Mouse (Mus musculus) liver, embryonic 13.5 days (tissue): ENCODE results near the gene Tnfaip1. TPM values are rescaled to one million over a fixed set of nuclear protein-coding genes. Genes with fewer than 3 reads are reported as not detected.
A peak's percentile ranks its signal among the peaks of the same experiment; 100 is the strongest.
"Not testable (repeated sequence)": the region's sequence is repeated elsewhere in the genome, so short reads cannot be mapped to it uniquely, and the experiment has no call there.

ENCODE experiments used
- ATAC-seq: fragments of 200-750 bp; cut with Nextera tagmentation; 2 replicates; pipeline ENCODE4 v1.8.0; 2017; ENCODE audit warnings: low read depth, mild to moderate bottlenecking, moderate number of reproducible peaks, moderate library complexity
- DNase-seq: peaks from one replicate; pipeline ENCODE4 v3.0.0; 2022
- H3K27ac ChIP-seq: fragments of 300-500 bp; sonication (generic); 2 replicates; pipeline ENCODE4 v1.5.1; 2015; ENCODE audit warnings: moderate library complexity, mild to moderate bottlenecking, inconsistent platforms
- H3K27me3 ChIP-seq: fragments of 300-500 bp; sonication (generic); 2 replicates; pipeline ENCODE4 v1.6.1; 2015; ENCODE audit warnings: mild to moderate bottlenecking, inconsistent platforms
- H3K36me3 ChIP-seq: fragments of 300-500 bp; sonication (generic); 2 replicates; pipeline ENCODE4 v1.6.1; 2015; ENCODE audit warnings: mild to moderate bottlenecking, inconsistent platforms
- H3K4me1 ChIP-seq: fragments of 300-500 bp; sonication (generic); replicated peaks from 2 replicates; pipeline ENCODE4 v1.6.1; 2015; ENCODE audit warnings: inconsistent platforms
- H3K4me2 ChIP-seq: fragments of 300-500 bp; sonication (generic); 2 replicates; pipeline ENCODE4 v1.6.1; 2015; ENCODE audit warnings: inconsistent platforms, mild to moderate bottlenecking, moderate library complexity
- H3K4me3 ChIP-seq: fragments of 300-500 bp; sonication (generic); replicated peaks from 2 replicates; pipeline ENCODE4 v1.5.1; 2015; ENCODE audit warnings: mild to moderate bottlenecking, inconsistent platforms
- H3K9ac ChIP-seq: fragments of 300-500 bp; sonication (generic); 2 replicates; pipeline ENCODE4 v1.6.1; 2015; ENCODE audit warnings: mild to moderate bottlenecking, inconsistent platforms
- H3K9me3 ChIP-seq: fragments of 300-500 bp; sonication (generic); replicated peaks from 2 replicates; pipeline ENCODE4 v1.6.1; 2016; ENCODE audit warnings: inconsistent platforms
- WGBS: fragments of 180-500 bp; shearing (Covaris S2); methylation state at CpG from one replicate; pipeline ENCODE4 v1.1.7; 2015; ENCODE audit not compliant: insufficient replicate concordance; 5-methylcytosine and 5-hydroxymethylcytosine counted together
- polyA plus RNA-seq: library from polyadenylated mRNA; unstranded; fragments of >200 nt; fragmentation: Nextera tagmentation; extraction: Ambion mirVana; gene quantifications from 2 replicates; pipeline ENCODE4 v1.2.1, GENCODE M21; 2015

Gene Tnfaip1
- polyA plus RNA-seq, 1 experiment from 2014 or later: 15.6 TPM

- DNase-seq (no peak), ATAC-seq (no peak; the same call in 1 of the 2 replicates)
- peak overlapping the region; percentile 94 for H3K9ac ChIP-seq
- no peaks in the 10 kb centered on the region for H3K27me3 ChIP-seq
- peaks cover 43% of the 10 kb centered on the region for H3K4me1 ChIP-seq
- no peaks in the 10 kb centered on the region for H3K9me3 ChIP-seq
- peak overlapping the region; percentile 90 for H3K27ac ChIP-seq
- peaks cover 25% of the 10 kb centered on the region for H3K36me3 ChIP-seq
- H3K4me3 ChIP-seq: peak overlapping the region; percentile 85
- H3K4me2 ChIP-seq: peak overlapping the region; percentile 94
- under 1% methylated on average over 14 of the region's 14 CpGs for WGBS
Measured at GRCm38 (mm10) chr11:78536690-78537084, 555 bp upstream of the Tnfaip1 start.

GRCm38 (mm10) chr11:78535376-78536079, 604 bp downstream of the Tnfaip1 start:
- ATAC-seq: no peak
- WGBS: under 1% methylated on average over 23 of the region's 23 CpGs

GRCm38 (mm10) chr11:78534516-78534915, 1.6 kb downstream of the Tnfaip1 start:
- ATAC-seq (no peak), DNase-seq (no peak)
- 69% methylated on average over 4 of the region's 4 CpGs for WGBS
- H3K27ac ChIP-seq: no peak overlapping the region
- no peaks in the 10 kb centered on the region for H3K9me3 ChIP-seq
- H3K27me3 ChIP-seq: no peaks in the 10 kb centered on the region
- peak overlapping the region; percentile 73; the same call in 1 of the 2 replicates for H3K9ac ChIP-seq
- peak overlapping the region; percentile 94 for H3K4me2 ChIP-seq
- peak overlapping the region; percentile 85; the same call in 1 of the 2 replicates for H3K4me3 ChIP-seq
- peaks cover 39% of the 10 kb centered on the region for H3K4me1 ChIP-seq
- peaks cover 4% of the 10 kb centered on the region for H3K36me3 ChIP-seq

More at GRCm38 (mm10) chr11:78535376-78536079, 604 bp downstream of the Tnfaip1 start:
- peak overlapping the region; percentile 84 for H3K27ac ChIP-seq
- H3K36me3 ChIP-seq: peaks cover 15% of the 10 kb centered on the region
- peak overlapping the region; percentile 73 for H3K9ac ChIP-seq
- H3K9me3 ChIP-seq: no peaks in the 10 kb centered on the region
- peak overlapping the region; percentile 85 for H3K4me3 ChIP-seq
- peak overlapping the region; percentile 94 for H3K4me2 ChIP-seq
- no peaks in the 10 kb centered on the region for H3K27me3 ChIP-seq
- DNase-seq: no peak
- peaks cover 42% of the 10 kb centered on the region for H3K4me1 ChIP-seq

- H3K36me3 ChIP-seq: peaks cover 26% of the 10 kb centered on the region
- WGBS: 75% methylated on average over 10 of the region's 10 CpGs
Measured at GRCm38 (mm10) chr11:78531515-78531914, 4.6 kb downstream of the Tnfaip1 start.

GRCm38 (mm10) chr11:78531046-78531445, 5.1 kb downstream of the Tnfaip1 start:
- no peak overlapping the region for H3K4me2 ChIP-seq
- 52% methylated on average over 6 of the region's 6 CpGs for WGBS
- H3K4me3 ChIP-seq: no peak overlapping the region
- no peaks in the 10 kb centered on the region for H3K27me3 ChIP-seq
- H3K9ac ChIP-seq: no peak overlapping the region
- H3K36me3 ChIP-seq: peaks cover 30% of the 10 kb centered on the region
- H3K4me1 ChIP-seq: peaks cover 16% of the 10 kb centered on the region
- DNase-seq (no peak), ATAC-seq (no peak)
- no peaks in the 10 kb centered on the region for H3K9me3 ChIP-seq
- H3K27ac ChIP-seq: peak overlapping the region; percentile 24; the same call in 1 of the 2 replicates

More at GRCm38 (mm10) chr11:78531515-78531914, 4.6 kb downstream of the Tnfaip1 start:
- H3K9me3 ChIP-seq, H3K9ac ChIP-seq, DNase-seq, H3K27ac ChIP-seq, H3K4me2 ChIP-seq, H3K27me3 ChIP-seq, ATAC-seq, H3K4me3 ChIP-seq: not testable (repeated sequence)
- peaks cover 16% of the 10 kb centered on the region for H3K4me1 ChIP-seq

- no peaks in the 10 kb centered on the region for H3K9me3 ChIP-seq
- H3K4me3 ChIP-seq: no peak overlapping the region
- no peak overlapping the region for H3K27ac ChIP-seq
- no peak overlapping the region for H3K4me2 ChIP-seq
- H3K36me3 ChIP-seq: peaks cover 35% of the 10 kb centered on the region
- ATAC-seq (no peak), DNase-seq (no peak)
- H3K27me3 ChIP-seq: no peaks in the 10 kb centered on the region
- H3K9ac ChIP-seq: no peak overlapping the region
- peaks cover 10% of the 10 kb centered on the region for H3K4me1 ChIP-seq
- 74% methylated on average over 12 of the region's 12 CpGs for WGBS
Measured at GRCm38 (mm10) chr11:78530001-78530400, 6.1 kb downstream of the Tnfaip1 start.

GRCm38 (mm10) chr11:78528714-78529113, 7.4 kb downstream of the Tnfaip1 start:
- H3K9me3 ChIP-seq: no peaks in the 10 kb centered on the region
- H3K36me3 ChIP-seq: peaks cover 48% of the 10 kb centered on the region
- DNase-seq (no peak), ATAC-seq (no peak)
- H3K9ac ChIP-seq: no peak overlapping the region
- H3K27ac ChIP-seq: no peak overlapping the region
- H3K4me1 ChIP-seq: no peaks in the 10 kb centered on the region; the same call in 1 of the 2 replicates
- 77% methylated on average over 9 of the region's 9 CpGs for WGBS
- H3K4me2 ChIP-seq: no peak overlapping the region
- H3K27me3 ChIP-seq: no peaks in the 10 kb centered on the region
- H3K4me3 ChIP-seq: no peak overlapping the region

- DNase-seq (no peak), ATAC-seq (no peak)
- Histone ChIP-seq H3K36me3 (peaks cover 85% of the 10 kb centered on the region), H3K4me3 (no peak overlapping the region), H3K9ac (no peak overlapping the region), H3K9me3 (no peaks in the 10 kb centered on the region), H3K27ac (no peak overlapping the region), H3K27me3 (no peaks in the 10 kb centered on the region), H3K4me1 (no peaks in the 10 kb centered on the region), H3K4me2 (no peak overlapping the region)
- WGBS: 76% methylated on average over 2 of the region's 2 CpGs
Measured at GRCm38 (mm10) chr11:78524838-78525237, 11.3 kb downstream of the Tnfaip1 start.

- H3K27me3 ChIP-seq: no peaks in the 10 kb centered on the region
- no peak overlapping the region for H3K9ac ChIP-seq
- no peak overlapping the region for H3K27ac ChIP-seq
- no peaks in the 10 kb centered on the region for H3K4me1 ChIP-seq
- H3K4me2 ChIP-seq: no peak overlapping the region
- WGBS: 78% methylated on average over 9 of the region's 9 CpGs
- DNase-seq (no peak), ATAC-seq (no peak)
- peaks cover 91% of the 10 kb centered on the region for H3K36me3 ChIP-seq
- H3K4me3 ChIP-seq: no peak overlapping the region
- H3K9me3 ChIP-seq: no peaks in the 10 kb centered on the region
Measured at GRCm38 (mm10) chr11:78523241-78523955, 12.7 kb downstream of the Tnfaip1 start.

GRCm38 (mm10) chr11:78522481-78522997, 13.6 kb downstream of the Tnfaip1 start:
- H3K36me3 ChIP-seq: peaks cover 91% of the 10 kb centered on the region
- no peak overlapping the region for H3K27ac ChIP-seq
- no peaks in the 10 kb centered on the region for H3K27me3 ChIP-seq
- DNase-seq: no peak
- WGBS: 69% methylated on average over 1 of the region's 1 CpGs
- H3K9me3 ChIP-seq: no peaks in the 10 kb centered on the region
- no peak overlapping the region for H3K4me3 ChIP-seq
- ATAC-seq: no peak
- no peak overlapping the region for H3K4me2 ChIP-seq
- H3K9ac ChIP-seq: no peak overlapping the region
- no peaks in the 10 kb centered on the region for H3K4me1 ChIP-seq

GRCm38 (mm10) chr11:78521880-78522279, 14.3 kb downstream of the Tnfaip1 start:
- H3K9ac ChIP-seq: no peak overlapping the region
- no peaks in the 10 kb centered on the region for H3K9me3 ChIP-seq
- peaks cover 87% of the 10 kb centered on the region for H3K36me3 ChIP-seq
- no peak overlapping the region for H3K4me2 ChIP-seq
- no peaks in the 10 kb centered on the region for H3K4me1 ChIP-seq
- DNase-seq: no peak
- no peak for ATAC-seq
- WGBS: 83% methylated on average over 3 of the region's 3 CpGs
- H3K4me3 ChIP-seq: no peak overlapping the region
- H3K27me3 ChIP-seq: no peaks in the 10 kb centered on the region
- H3K27ac ChIP-seq: no peak overlapping the region
